Mouse (Mus musculus): Measurements from ENCODE around the gene Marcksl1.

GRCm38 (mm10) chr4:129555862-129556531 is 42.6 kb downstream of the Marcksl1 start:
- TF ChIP-seq GATA1 (IDR thresholded peaks at IDR 0.05; ENCODE audit: borderline replicate concordance, low read length) (no peak), FLI1 (IDR thresholded peaks at IDR 0.05; ENCODE audit: low read length) (no peak)

All from megakaryocyte, embryonic 14.5 days (primary cell).